12 mouse cellular contexts compared by ENCODE assay signal in the genomic region with DNA sequence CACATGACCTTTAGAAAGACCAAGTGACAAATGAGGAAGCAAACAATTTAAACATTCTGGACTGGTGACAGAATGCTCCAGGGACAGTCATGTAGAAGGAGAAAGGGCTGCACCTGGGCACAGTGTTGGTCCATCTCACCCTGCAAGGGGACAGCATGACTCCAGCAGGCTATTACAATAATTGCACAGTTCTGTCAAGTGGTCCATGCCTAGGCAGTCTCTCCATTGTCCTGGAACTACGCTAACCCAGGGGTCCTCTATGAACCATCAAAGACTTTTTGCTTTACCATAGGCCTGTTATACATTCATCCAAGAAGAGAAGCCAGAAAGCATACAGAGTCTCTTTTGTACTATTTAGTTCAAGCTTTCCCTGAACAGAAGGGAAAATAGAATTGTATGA.
"Had no signal": no experiment of that assay in that cellular context is flagged by ENCODE, and none has a peak within 500 bp of the region (broad histone marks: within the 10 kb centered on the region; RNA-seq: fewer than 3 reads in every experiment).

No protein-coding gene starts in this region.

- H3K4me2 ChIP-seq: liver, embryonic 13.5 days; midbrain, embryonic 12.5 days had no signal

- H3K27ac ChIP-seq: left cerebral cortex, adult 2 months; liver, embryonic 13.5 days; midbrain, embryonic 12.5 days had no signal

- H3K4me3 ChIP-seq: left cerebral cortex, adult 2 months; liver, embryonic 13.5 days; midbrain, embryonic 12.5 days had no signal

- H3K9me3 ChIP-seq: liver, embryonic 13.5 days; midbrain, embryonic 12.5 days had no signal

- H3K36me3 ChIP-seq: liver, embryonic 13.5 days; midbrain, embryonic 12.5 days had no signal

- H3K27me3 ChIP-seq: liver, embryonic 13.5 days; midbrain, embryonic 12.5 days had no signal

- H3K4me1 ChIP-seq: liver, embryonic 13.5 days; midbrain, embryonic 12.5 days had no signal

- H3K9ac ChIP-seq: liver, embryonic 13.5 days; midbrain, embryonic 12.5 days had no signal

- DNase-seq: kidney, adult 2 months; kidney, postnatal 10 days; kidney, postnatal 36 days; layer of hippocampus, postnatal 36 days; liver, embryonic 13.5 days; lung, adult 2 months; lung, postnatal 14 days; lung, postnatal 4 days; thymus, adult 18-20 months; thymus, postnatal 36 days had no signal
